ENCODE assay signal across 19 mouse cellular contexts in genomic region chr13:15604074-15604473, GRCm38 (mm10).
"Had no signal": no experiment of that assay in that cellular context is flagged by ENCODE, and none has a peak within 500 bp of the region (broad histone marks: within the 10 kb centered on the region; RNA-seq: fewer than 3 reads in every experiment).

No protein-coding gene starts in this region.

- H3K9ac ChIP-seq: kidney, embryonic 15.5 days; limb, embryonic 12.5 days; limb, embryonic 15.5 days; liver, embryonic 14.5 days; liver, postnatal 0 days; lung, embryonic 14.5 days; neural tube, embryonic 13.5 days; stomach, embryonic 15.5 days had no signal

- H3K27ac ChIP-seq: kidney, embryonic 15.5 days; limb, embryonic 12.5 days; limb, embryonic 15.5 days; liver, embryonic 14.5 days; macrophage; neural tube, embryonic 13.5 days; stomach, embryonic 15.5 days had no signal

- H3K4me3 ChIP-seq: kidney, embryonic 15.5 days; limb, embryonic 12.5 days; limb, embryonic 15.5 days; myocyte; neural tube, embryonic 13.5 days; stomach, embryonic 15.5 days had no signal

- H3K4me2 ChIP-seq: kidney, embryonic 15.5 days; limb, embryonic 12.5 days; limb, embryonic 15.5 days; liver, embryonic 11.5 days; lung, embryonic 14.5 days; neural tube, embryonic 13.5 days; stomach, embryonic 15.5 days had no signal

- H3K9me3 ChIP-seq: kidney, embryonic 15.5 days; limb, embryonic 12.5 days; limb, embryonic 15.5 days; neural tube, embryonic 13.5 days; stomach, embryonic 15.5 days had no signal

- DNase-seq: kidney, adult 8-10 months; kidney, postnatal 10 days; kidney, postnatal 36 days; left cerebral cortex, postnatal 4 days; liver, postnatal 0 days; lung, embryonic 14.5 days; retina, postnatal 1 day; right cerebral cortex, postnatal 4 days; thymus, postnatal 36 days had no signal

- H3K36me3 ChIP-seq: kidney, embryonic 15.5 days; limb, embryonic 15.5 days; neural tube, embryonic 13.5 days; stomach, embryonic 15.5 days had no signal

- H3K27me3 ChIP-seq: kidney, embryonic 15.5 days; limb, embryonic 12.5 days; limb, embryonic 15.5 days; neural tube, embryonic 13.5 days; stomach, embryonic 15.5 days had no signal

- ATAC-seq: liver, postnatal 0 days; lung, postnatal 0 days had no signal
